Mouse (Mus musculus): ENCODE results near the gene Proca1.
A peak's percentile ranks its signal among the peaks of the same experiment; 100 is the strongest.
"Not testable (repeated sequence)": the region's sequence is repeated elsewhere in the genome, so short reads cannot be mapped to it uniquely, and the experiment has no call there.

The Proca1 gene

GRCm38 (mm10) chr11:78181830-78182357 is 11.3 kb upstream of the Proca1 start:
- DNase-seq (ENCODE audit: low spot score in 2 of 2): no peak

DNA sequence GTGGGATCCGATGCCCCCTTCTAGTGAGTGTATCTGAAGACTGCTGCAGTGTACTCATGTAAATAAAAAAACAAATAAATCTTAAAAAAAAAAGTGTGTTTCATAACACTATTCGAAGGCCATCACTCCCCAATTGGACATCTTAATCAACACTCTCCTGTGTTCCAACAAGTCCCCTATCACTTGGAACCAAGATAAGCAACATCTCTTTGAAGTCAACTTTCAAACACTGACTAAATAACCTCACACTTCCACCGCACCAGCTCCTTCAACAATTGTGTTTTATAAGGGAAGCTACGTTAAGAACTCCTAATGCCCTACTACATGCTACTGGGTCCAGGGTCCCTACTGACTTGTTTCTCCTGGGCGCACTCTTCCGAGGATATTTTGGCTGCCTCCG is 10.7 kb upstream of the Proca1 start:
- DNase-seq (ENCODE audit: low spot score in 2 of 2): no peak

GRCm38 (mm10) chr11:78182961-78183844 is 10.0 kb upstream of the Proca1 start, which contains the start of gene Rpl23a:
Rpl23a (minus strand) TSS chr11:78183584.
- peak; percentile 89 to 92 for DNase-seq (ENCODE audit: low spot score in 2 of 2)

GRCm38 (mm10) chr11:78183884-78184514 is 9.2 kb upstream of the Proca1 start:
- no peak for DNase-seq (ENCODE audit: low spot score in 2 of 2)

DNA sequence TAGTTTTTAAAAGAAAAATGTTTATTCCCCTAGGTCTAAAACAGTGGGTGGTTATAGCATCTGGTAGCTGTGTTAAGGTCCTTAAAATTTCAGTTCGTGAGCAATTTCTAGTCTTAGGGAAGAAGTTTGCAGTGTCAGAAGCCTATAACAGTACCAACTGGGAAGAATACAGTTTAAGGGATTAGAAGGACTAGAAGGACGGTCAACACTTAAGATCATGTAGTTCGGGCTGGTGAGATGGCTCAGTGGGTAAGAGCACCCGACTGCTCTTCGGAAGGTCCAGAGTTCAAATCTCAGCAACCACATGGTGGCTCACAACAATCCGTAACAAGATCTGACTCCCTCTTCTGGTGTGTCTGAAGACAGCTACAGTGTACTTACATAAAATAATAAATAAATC is 8.5 kb upstream of the Proca1 start:
- DNase-seq (ENCODE audit: low spot score in 2 of 2): not testable (repeated sequence)

DNA sequence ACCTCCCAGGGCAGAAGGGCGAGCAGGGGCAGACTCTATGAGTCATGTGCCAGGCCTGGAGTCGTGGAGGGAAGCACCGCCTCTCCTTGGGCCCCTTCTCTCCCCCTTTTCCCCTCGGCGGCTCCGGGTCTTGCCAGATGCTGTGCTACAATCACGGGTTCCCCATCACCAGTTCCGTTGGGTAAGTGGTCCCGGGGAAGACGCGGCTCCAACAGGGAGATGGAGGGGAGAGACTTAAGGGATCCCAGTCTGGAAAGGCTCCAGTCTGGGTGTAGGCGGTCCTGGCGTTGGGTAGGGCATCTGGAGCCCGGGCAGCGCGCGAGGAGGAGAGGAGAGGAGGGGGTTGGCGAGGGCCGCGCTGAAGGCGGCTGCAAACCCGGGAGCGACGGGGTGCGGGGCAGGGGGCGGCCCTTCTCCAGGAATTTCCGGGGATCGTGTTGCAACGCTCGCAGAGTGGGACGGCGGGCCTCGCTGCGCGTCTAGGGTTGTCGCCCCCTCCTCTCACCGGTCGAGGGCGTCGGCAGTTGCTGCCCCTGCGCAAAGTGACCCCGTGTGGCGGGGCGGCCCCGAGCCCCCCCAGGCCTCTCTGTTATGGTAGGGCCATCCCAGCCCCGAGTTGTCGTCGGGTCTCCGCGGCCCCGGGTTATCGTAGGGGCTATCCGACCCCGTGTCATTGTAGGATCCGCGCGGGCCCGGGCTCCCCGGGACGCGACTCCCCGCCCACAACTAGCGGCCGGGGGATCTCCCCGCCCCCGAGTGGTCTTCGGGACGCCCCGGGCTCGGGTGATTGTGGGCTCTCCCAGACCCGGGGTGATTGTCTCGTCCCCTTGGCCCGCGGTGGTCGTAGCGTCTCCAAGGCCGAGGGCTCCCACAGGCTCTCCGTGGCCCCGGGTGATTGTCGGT is 4.6 kb upstream of the Proca1 start, which contains the start of gene Rab34:
Rab34 (plus strand) TSS at position 100 of the 903 bp plus-strand sequence.
- peak; percentile 90 to 92 for DNase-seq (ENCODE audit: low spot score in 2 of 2)

- peak; percentile 89 to 93 for DNase-seq (ENCODE audit: low spot score in 2 of 2)
Observed at GRCm38 (mm10) chr11:78189234-78190040, 3.8 kb upstream of the Proca1 start.

DNA sequence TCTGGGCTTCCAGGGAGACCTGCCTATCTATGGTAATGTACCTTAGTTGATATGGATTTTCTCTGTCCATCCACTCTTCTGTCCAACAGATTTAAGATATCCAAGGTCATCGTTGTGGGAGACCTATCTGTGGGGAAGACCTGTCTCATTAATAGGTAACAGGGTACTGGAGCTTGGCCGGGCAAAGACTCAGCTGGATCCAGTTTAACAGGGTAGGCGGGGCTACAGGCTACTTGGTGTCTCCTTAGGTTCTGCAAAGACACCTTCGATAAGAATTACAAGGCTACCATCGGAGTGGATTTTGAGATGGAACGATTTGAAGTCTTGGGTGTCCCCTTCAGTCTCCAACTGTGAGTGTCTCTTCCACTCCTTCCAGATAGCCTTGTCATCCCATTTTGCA is 3.2 kb upstream of the Proca1 start:
- DNase-seq (ENCODE audit: low spot score in 2 of 2): no peak

GRCm38 (mm10) chr11:78194411-78195100 is 1.4 kb downstream of the Proca1 start:
- DNase-seq (ENCODE audit: low spot score in 2 of 2): peak in 1 of 2 experiments; percentile 61

DNA sequence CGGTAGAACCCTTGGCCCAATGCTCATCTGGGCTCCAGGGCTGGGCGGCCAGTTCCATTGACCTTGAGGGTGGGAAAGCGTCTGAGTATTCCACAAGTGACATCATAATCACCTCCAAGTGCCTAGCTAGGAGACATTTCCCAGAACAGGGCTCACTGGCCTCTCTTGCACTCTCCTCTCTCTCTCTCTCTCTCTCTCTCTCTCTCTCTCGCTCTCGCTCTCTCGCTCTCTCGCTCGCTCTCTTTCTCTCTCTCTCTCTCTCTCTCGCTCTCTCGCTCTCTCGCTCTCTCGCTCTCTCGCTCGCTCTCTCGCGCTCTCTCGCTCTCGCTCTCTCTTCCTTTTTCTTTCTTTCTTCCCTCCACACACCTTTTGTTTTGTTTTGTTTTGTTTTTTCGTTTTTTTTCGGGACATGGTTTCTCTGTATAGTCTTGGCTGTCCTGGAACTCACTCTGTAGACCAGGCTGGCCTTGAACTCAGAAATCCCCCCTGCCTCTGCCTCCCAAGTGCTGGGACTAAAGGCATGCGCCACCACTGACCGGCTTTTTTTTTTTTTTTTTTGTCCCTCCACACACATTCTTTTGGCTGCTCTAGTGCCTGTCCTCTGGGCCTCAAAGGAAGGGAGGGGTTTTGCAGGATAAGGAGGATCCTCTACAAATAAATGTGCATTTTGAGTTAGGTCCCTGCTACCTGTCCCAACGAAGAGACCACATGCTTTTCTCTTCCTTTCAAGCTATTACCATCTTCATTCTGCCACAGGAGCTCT is 2.1 kb downstream of the Proca1 start:
- DNase-seq (ENCODE audit: low spot score in 2 of 2): no peak

DNA sequence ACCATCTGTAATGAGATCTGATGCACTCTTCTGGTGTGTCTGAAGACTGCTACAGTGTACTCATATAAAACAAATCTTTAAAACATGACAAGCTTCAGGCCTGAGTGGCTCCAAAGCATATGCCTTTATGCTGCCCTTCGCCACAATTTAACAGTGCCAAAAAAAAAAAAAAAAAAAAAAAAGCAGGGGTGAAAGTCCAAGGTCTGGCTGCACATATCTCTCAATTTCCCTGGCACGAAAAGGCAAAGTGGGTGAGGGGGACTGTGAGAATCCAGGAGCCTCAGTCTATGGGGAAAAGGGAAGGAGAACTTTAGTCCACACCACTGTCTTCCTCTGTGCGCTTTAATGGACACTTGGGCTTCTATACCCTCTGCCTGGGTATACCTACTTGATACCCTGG is 9.2 kb downstream of the Proca1 start:
- no peak for DNase-seq (ENCODE audit: low spot score in 2 of 2)

- no peak for DNase-seq (ENCODE audit: low spot score in 2 of 2)
Observed at GRCm38 (mm10) chr11:78204287-78204686, 11.1 kb downstream of the Proca1 start.

GRCm38 (mm10) chr11:78205361-78206206 is 12.4 kb downstream of the Proca1 start:
- no peak for DNase-seq (ENCODE audit: low spot score in 2 of 2)

DNA sequence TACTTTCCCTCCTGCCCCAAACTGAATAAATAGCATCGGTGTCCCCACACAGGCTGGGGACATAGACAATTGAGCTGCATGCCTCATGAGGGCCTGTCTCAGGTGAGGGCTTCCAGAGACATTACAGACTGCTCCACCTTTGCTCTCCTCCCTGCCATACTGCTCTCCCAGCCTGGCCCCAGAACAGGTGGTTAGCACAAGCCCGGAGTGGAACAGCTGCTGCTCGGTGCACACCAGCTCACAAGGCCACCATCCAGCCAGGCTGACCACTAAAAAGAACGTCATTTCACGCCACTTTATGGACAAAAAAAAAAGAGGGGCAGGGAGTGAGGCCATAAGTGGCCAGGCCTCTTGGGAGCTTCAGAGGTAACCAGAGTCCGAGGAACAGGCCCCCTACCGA is 14.0 kb downstream of the Proca1 start:
- DNase-seq (ENCODE audit: low spot score in 2 of 2): no peak

GRCm38 (mm10) chr11:78209886-78210285 is 16.7 kb downstream of the Proca1 start:
- no peak for DNase-seq (ENCODE audit: low spot score in 2 of 2)

GRCm38 (mm10) chr11:78210615-78211014 is 17.4 kb downstream of the Proca1 start:
- no peak for DNase-seq (ENCODE audit: low spot score in 2 of 2)

DNA sequence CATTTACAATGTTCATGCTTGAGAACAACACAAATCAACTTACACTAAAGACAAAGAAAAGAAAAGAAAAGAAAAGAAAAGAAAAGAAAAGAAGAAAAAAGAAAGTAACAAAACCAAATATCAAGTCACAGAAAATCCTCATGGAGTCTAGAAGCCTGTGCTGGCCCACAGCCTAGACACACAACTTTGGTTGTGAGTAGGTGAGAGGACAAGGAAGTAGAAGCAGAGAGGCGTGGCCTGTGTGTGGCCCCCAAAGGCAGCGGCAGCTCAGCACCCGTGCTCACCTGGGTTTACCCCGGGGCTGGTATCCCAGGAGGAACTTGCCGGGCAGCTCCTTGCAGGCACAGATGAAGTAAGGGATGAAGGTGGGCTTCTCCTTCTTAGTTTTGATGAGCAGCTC is 18.3 kb downstream of the Proca1 start:
- DNase-seq (ENCODE audit: low spot score in 2 of 2): no peak

- DNase-seq (ENCODE audit: low spot score in 2 of 2): no peak
Observed at GRCm38 (mm10) chr11:78213086-78213817, 20.1 kb downstream of the Proca1 start.

Data from right cerebral cortex, postnatal 10 days (tissue).